Mouse (Mus musculus) thymus, postnatal 36 days (tissue): ENCODE results near the gene Ddr2.
"Not testable (repeated sequence)": the region's sequence is repeated elsewhere in the genome, so short reads cannot be mapped to it uniquely, and the experiment has no call there.

Experiments used
- DNase-seq, 2 experiments: peaks; one replicate each; pipeline ENCODE4 v3.0.0; 2022; ENCODE audit warnings: mixed read lengths in 2 of 2

Ddr2 gene

DNA sequence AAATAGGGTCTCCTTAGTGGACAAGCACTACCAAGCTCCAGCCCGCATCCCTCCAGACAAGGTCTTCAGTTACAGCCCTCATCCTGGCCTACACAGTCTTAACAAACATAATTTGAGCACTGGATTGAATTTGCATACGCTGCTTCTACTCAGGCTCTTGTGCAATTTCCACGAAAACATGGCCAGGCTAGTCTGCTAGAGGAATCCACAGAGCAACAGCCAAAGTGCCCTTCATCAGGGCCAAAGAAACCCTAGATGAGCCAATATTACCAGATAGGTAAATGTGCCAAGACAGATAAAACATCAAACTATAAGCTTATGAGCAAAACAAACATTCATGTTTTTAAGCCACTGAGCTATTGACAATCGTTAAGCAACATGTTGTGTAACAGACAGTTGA is 75.6 kb downstream of the Ddr2 start:
- DNase-seq, result no peak

DNA sequence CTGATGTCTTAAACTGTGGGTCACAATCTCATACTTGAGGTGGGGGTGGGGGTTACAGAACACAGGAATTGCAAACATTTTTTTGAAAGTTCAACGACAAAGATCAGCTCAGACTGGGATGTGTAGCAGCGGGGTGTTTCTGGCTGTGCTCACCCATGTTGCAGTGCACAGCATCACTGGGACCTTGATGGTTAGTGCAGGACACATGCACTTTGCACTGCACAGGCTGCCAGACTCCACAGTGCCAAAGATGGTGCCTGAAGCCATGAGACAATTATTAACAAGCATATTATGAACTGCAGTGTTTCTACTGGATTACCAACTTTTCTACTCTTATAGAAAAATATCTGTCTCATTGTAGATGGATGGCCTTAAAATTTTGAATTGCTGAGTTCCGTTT is 78.9 kb downstream of the Ddr2 start:
- DNase-seq, result no peak

DNA sequence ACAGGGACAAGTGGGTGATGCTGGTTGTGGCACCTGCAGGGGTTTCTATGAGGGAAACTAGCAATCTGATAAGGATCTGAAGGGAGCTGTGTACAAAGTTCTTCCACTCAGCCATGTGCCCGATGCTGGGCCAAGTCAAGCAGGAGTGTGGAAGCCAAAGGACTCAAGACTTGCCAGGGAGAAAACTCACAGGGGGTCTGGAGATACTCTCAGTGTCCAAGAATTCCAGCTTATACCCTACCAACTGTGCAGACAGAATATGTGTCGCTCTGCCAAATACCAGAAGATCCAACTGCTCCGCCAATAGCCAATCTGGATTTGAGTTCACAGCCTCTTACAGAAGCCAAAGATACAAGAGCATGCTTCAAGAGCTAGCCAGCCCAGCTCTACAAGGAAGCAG is 95.8 kb downstream of the Ddr2 start:
- DNase-seq, result no peak

DNA sequence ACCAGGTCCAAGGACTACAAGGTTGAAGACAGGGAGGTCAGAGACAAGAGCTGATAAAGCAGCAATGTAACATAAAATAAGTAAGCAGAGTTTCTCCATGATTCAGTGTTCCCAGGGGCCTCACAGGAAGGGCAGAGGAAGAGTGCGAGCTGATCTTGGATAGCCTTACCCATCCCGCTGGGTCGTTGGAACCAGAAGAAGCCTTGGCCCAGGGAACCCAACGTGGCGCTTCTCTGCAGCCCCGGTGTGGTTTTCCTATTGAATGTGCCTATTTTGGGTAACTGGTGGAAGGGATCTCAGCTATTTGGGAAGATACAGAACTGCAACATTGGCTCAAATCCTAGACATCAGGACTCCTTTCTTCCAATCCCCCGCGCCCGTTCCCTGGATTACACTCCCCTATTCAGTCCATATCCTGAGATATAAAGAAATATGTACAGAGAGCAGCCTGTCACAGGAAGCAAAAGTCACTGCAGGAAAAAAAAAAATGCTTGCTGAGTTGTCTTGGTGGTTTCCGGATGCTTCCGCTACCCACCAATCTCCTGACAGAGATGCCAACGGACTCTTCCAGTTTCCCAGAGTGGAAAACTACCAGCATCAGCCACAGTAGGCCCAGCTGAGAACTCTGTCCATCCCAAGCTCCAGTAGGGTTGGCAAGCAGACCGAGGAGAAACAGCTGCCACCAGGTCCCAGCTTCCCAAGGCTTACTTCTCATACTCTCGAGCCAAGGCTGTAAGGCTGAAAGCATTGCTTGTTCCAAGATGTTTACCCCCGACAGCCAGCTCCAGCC is 99.7 kb downstream of the Ddr2 start:
- no peak for DNase-seq

DNA sequence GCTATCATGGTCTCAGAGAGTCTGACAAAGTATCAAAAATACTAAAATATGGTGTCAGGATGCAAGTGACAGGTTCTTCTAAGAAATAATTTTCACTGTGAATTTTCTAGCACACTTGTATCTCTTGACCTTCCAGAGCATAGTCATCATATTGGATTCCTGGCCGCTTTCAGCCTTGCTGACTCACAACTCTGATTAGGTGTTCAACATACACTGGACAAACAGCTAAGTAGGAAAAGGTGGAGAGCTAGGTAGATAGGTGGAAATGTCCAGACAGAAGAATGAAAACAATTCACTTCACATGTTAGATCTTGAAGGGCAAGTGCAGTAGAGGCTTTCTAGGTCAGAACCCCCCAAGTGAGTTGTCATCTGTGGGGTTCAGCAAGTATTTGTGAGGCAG is 101.3 kb downstream of the Ddr2 start:
- DNase-seq, result no peak

DNA sequence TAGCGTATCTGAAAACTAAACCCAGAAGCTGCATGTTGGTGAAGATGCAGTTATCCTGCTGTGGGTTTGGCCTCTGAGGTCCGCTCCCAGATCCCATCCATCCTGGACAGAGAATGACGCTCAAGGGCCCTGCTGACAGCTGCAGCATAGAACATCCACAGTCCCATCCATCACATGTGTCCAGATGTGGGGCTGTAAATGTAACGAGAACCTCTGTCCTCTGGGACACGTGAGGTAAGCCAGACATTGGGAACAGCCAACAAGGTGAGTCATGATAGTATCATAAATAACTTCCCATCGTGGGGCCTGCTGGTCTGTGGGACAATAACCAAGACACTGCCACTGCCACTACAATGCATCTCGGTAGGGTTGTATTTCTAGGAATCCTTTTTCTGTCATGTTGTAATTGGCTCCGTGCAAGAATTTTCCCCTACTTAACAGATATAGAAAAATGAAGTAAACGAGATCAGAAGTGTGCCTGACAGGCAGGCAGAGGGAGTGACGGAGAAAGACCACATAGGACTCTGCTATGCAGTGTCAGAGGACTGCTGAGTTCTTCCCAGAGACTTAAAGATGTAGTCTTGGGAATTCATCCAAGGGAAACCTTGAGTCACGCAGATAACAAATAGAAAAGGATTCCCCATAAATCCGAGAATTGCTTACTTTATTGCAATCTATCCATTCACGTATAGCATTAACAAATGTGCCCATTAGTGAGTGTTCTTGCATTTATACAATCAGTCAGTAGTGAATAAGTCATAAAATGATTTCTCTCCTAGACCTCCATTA is 101.9 kb downstream of the Ddr2 start:
- no peak for DNase-seq

DNA sequence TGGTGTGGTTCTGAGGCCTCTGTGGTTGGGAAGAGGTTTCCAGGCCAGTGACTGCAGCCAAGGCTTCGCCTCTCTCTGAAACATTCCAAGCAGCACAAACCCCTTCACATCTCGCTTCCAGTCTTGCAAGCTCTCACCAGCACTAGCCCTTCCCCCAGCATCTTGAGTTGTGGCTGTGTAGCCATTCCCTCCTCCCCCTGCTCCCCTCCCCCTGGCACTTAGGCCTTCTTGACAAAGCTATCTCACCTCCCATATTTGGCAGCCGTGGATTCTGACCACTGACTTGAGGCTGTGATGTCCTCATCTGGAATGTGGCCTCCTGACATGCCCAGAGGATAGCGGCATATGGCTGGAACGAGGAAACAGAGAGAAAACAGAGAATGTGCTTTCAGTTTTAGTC is 104.0 kb downstream of the Ddr2 start:
- no peak for DNase-seq

DNA sequence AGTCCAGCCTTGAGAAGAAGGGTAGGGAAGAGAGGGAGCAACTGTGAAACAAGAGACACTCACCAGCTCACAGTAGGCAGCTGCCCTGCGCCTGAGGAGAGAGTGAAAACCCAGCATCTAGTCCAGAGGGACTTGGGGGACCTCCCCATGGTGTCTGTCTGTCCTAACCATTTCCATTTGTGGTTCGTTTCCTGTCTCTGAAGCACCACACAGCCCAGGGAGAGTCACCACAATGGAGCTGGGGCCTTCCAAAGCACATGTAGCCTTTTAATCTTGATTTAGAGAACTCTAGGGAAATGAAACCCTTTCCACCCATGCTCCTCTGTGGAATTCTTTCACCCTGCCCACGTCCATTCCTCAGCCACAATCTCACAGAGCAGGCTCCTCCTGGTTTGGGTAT is 105.3 kb downstream of the Ddr2 start:
- no peak for DNase-seq

DNA sequence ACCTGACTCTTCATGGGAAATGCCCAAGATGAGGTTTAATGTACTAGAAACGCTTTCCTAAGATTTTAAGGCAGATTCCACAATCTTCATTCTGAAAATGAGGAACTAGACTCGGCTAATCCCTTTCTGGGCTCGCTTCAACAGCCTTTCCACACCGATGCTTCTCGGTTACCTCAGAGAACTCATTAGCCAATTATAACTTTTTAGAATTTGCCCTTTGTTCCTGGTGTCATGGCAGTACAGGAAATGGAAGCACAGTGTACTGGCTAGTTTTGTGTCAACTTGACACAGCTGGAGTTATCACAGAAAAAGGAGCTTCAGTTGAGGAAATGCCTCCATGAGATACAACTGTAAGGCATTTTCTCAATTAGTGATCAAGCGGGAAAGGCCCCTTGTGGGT is 116.7 kb downstream of the Ddr2 start:
- not testable (repeated sequence) for DNase-seq

DNA sequence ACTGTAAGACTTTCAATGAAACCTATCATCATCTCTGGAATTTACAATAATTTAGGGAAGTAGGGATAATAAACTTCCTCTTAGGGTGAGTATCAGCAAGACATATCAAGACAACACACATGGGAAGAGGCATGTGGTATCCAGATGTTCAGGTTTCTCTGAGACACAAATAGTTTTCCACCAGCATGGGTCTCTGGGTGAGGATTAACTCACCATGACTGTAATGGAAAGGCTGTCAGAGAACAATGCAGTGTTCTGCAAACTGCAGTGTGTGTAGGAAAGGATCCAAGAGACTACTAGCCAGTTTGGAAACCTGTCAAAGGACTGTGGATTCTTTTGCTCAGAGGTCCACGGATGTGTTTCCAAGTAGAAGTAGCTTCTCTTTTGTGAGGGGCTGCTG is 124.4 kb downstream of the Ddr2 start:
- no peak for DNase-seq

DNA sequence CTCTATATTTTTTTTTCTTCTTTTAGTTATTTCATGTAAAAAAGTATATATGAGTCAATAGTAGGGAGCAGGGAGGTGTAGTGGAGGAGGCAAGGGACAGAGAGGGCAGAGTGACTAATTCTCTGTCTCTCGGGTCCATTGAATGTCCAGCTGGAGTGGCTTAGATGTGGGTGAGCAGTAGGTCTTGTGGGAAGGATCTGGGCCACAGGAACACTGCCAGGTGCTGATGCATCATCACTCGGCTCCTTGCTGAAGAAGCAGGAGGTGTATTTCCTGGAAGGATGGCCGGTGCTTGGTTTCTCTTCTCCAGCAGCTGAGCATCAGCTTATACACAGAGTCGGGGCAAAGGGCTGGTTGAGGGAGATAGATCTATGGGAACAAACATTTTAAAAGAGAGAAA is 132.9 kb downstream of the Ddr2 start:
- no peak for DNase-seq

DNA sequence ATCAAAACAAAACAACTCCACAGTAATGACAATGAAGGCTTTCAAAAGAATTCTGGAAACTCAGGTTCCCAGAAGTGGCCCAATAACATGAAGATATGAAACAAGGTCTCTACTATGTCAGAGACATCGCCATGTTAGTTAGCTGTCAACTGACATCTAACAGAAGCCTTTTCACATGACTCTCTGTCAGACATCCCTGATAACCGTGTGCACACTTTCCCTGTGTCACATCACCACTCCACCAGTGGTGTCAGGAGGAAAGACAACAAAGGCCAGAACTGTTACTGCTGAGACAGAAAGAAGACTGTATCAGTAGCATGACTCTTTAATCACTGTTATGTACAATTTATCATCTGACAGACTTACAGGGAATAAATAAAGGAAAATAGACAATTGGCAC is 138.6 kb downstream of the Ddr2 start:
- no peak for DNase-seq

DNA sequence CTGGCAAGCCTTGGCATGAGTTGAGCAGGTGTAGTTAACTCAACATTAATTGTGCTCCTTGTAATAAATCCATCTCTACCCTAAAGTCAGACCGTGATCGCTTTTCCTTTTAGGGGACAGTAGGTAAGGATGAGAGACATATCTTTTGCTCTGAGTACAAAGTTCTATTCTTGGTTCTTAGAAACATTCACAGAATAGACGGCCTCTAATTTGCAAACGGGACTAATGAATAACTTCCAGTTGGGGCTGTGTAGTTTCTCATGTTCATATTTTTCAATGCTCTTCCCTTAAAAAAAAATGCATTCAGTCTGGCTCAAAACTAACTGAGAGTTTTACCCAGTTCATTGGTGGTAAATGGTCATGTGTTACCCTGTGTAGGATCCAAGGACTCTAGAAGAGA is 139.6 kb downstream of the Ddr2 start:
- no peak for DNase-seq

DNA sequence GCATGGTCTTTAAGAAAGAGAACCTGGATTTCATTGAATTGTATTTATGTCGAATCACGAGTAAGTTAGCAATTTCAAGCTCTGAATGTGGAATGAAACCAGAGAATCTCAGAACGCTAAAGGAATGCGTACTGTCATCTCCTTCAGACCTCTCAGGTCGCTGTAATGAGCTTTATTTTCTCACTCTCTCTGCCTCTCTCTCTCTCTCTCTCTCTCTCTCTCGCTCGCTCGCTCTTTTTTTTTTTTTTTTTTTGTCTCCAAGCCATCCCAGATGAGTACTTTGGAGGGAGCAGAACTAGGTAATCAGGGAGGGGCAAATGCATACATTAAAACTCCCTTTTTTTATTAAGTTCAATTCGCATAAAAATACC is 141.1 kb downstream of the Ddr2 start:
- DNase-seq, result no peak

DNA sequence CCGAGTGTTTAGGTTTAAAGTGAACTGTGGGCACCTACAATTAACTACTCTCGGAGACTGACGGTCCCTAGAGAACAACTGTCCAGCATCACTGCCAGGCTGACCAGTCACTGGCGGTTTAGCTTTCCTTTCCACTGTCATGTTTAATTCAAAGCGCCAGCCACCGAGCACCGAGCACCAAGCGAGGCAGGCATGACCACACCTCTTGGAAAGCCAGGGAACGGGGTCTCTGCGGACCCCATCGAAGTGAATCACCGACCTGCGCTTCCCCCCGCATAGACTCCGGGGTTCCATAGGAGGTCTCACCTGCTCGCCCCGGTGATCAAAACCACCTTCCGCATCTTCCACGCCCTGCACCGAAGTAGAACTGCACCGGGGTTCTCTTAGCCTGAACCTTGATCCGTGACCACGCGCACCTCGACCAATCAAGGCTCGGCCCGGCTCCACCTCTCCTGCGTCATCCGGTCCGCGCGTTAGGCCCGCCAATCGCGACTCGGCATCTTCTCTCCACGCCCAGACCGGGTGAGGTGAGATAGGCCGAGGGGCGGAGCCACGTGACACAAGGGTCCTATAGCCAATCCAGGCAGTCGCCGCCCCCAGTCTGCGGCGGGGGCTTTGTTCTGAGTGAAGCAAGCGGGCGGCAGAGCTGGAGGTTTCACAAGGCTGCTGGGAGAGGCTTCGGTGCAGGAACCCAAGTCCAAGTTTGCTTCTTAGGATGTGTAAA is 141.6 kb downstream of the Ddr2 start, which contains the start of gene Hsd17b7:
Gene Hsd17b7, minus strand, starts transcription at position 450 of the 724 bp plus-strand sequence.
- DNase-seq, result peak; percentile 96 to 98

DNA sequence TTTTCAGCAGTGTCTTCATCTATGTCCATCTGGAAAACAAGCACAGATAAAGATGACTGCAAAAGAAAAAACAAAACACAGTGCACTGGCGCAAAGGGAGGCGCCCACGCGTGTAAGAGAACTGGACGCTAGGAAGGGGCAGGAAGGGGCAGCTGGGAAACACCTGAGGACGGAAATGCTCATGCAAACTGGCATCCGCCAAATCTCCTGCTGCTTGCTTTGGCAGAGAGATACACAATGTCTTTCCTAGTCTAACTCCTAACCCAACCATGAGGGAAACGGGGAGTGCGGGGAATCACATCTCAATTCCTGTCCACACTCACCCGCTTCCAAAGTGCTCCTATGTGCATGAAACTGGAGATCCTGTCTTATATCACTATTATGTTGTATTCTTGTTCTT is 157.5 kb downstream of the Ddr2 start:
- DNase-seq, result no peak

DNA sequence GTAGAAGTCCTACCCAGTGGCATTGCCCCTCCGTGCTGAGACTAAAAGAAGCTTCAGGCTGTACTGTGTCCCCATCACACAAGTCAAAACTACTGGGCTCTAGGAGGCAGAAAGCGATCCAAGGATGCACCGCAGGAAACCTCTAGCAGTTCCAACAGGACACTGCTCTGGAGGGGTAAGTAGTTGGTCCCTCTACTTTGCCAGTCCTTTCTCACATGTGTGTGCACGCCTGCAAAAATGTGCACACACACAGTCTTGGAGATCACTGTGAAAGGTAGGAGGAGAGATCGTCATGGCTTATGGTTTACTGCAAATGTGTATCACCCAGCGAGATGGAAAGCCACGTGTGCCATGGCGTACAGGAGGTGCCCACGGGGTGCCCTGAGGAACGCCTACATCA is 157.9 kb downstream of the Ddr2 start:
- no peak for DNase-seq

DNA sequence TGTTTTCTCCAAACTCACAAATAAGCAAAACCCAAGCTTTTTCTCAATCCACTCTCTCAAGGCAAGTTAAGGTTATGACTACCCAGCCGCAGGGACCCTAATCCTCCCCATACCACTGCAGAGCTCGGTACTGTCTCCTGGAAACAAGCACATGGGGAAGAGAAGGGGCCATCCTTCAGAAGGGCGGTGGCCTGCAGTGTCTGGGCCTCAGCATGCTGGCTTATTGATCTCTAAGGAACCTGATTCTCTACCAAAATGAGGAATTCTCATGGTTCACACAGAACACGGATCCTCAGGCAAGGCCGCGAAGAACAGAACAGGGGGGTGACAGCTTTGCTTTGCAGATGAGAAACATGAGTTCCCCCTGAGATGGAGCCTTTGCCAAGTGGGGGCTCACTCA is 159.0 kb downstream of the Ddr2 start:
- DNase-seq, result no peak

DNA sequence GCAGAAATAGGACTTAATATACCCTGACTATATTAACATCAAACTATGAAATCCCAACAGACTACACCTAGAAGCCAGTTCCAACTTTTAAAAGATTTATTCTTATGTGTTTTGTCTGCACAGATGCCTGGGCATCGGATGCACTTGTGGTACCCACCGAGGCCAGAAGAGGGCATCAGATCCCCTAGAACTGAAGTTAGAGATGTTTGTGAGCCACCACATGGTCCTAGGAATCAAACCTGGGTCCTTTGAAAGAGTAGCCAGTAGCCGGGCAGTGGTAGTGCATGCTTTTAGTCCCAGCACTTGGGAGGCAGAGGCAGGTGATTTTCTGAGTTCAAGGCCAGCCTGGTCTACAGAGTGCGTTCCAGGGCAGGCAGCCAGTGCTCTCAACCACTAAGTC is 159.9 kb downstream of the Ddr2 start:
- peak; percentile 15 to 16 for DNase-seq

DNA sequence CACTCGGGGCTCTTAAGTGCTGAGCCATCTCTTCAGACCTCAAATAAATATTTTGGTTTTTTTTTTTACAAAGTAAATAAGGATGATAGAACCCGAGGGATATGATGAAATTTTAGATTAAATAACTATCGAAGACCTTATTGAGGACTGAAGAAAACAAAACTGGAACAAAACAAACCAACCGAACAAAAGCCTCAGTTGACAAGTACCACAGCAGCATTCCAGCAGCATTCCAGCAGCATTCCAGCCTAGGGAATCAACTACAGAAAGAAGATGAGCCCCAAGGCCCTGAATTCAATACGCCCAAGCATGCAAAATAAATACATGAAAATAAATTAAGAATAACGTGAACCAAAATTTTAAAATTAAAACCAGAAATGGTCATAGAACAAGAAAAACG is 160.6 kb downstream of the Ddr2 start:
- no peak for DNase-seq

DNA sequence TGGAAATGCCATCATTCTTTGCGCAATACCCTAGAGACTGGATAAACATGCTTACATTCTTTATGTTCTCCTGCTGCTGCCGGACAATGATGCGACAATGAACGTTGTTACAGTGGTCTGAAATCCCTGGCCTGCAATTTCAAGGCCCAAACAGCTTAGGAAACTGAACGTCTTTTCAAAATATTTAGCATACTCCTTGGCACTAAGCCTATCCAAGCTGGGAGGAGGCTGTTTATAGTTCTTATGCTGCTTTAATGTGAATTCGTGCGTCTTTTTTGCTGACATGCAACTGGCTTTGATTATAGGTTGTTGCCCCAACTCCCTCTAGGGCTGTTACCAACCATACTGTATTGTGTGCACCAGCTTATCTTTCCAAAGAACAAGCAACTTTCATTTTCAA is 161.7 kb downstream of the Ddr2 start:
- DNase-seq, result no peak

DNA sequence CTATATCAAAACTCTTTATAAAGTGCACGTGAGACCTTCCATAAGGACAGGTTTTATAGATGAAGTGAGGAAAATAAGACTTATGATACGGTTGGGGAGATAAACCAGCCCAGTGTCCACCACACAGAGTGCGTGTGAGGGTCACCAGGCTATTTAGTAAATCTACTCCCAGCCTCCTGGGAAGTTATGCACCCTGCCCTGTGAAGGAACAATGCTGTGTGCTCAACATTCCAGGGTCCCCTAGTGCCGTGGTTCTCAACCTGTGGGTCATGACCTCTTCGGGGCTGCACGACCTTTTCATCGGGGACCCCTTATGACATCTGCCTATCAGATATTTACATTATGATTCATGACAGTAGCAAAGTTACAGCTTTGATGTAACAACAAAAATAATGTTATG is 162.3 kb downstream of the Ddr2 start:
- DNase-seq, result no peak

DNA sequence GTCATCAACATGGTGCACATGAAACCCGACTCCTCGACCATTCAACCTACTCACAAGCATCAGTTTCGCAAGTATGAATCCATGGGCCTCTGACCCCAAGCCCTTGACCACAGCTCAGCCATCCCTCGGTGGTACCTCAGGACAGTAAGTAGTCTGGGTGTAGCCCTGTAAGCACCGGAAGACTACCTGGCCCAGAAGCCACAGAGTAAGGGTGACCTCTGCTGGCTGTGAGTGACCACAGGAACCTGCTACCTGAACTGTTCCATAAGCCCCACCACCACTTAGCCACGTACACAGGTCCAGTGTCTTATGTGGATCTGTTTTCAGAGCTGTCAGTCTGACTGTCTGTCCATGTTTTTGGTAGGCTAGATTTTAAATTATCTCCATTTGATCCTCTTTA is 162.9 kb downstream of the Ddr2 start:
- no peak for DNase-seq

DNA sequence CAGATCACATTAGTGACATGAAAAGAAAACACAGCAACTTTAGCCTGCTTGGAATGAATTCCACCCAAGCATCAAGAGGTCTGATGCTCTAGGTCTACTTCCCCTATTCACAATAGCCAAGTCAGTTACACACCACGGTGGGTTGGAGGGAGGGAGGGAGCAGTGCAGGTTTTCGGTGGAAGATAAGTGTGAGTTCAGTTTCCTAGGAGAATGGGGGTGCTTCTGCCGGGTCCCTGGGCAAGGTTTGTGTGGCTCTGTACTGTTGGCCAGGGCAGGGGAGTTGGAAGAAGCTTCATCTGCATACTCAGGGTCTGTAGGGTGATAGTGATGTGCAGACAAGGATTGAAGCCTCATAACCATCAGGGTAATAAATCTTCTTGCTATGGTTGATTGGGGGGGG is 164.6 kb downstream of the Ddr2 start:
- no peak for DNase-seq
